Mouse (Mus musculus): ENCODE measurements around the gene Galnt6.

GRCm38 (mm10) chr15:100676521-100676920 is 52.7 kb downstream of the Galnt6 start:
- TF ChIP-seq CTCF (conservative IDR thresholded peaks at IDR 0.05; ENCODE audit: low read length) (peak; percentile 16; the same call in 1 of the 2 replicates), POU5F1 (IDR thresholded peaks at IDR 0.05; ENCODE audit: borderline replicate concordance, low read length) (no peak)
